Mouse (Mus musculus): ENCODE measurements at regions not wholly inside any gene's neighbourhood (a gene's known extent, or its start where the extent isn't known, plus 50 kb on each side); places are given as distances from the start of the nearest gene placed in this dataset.
A peak's percentile ranks its signal among the peaks of the same experiment; 100 is the strongest.

- no peak for DNase-seq
Observed at GRCm38 (mm10) chr6:148539207-148539960, 95.2 kb upstream of the Tmtc1 start.

GRCm38 (mm10) chr6:148534364-148534763 lies 90.2 kb upstream of the Tmtc1 start:
- peak; percentile 3 for DNase-seq

GRCm38 (mm10) chr6:148531068-148531467 lies 86.9 kb upstream of the Tmtc1 start:
- no peak for DNase-seq

GRCm38 (mm10) chr6:148528611-148529010 lies 84.4 kb upstream of the Tmtc1 start:
- no peak for DNase-seq

- DNase-seq = no peak
Observed at GRCm38 (mm10) chr6:148522893-148523292, 78.7 kb upstream of the Tmtc1 start.

- no peak for DNase-seq
Observed at GRCm38 (mm10) chr6:148517536-148518245, 73.5 kb upstream of the Tmtc1 start.

- no peak for DNase-seq
Observed at GRCm38 (mm10) chr6:148516654-148517053, 72.5 kb upstream of the Tmtc1 start.

GRCm38 (mm10) chr6:148515105-148515504 lies 70.9 kb upstream of the Tmtc1 start:
- DNase-seq = no peak

GRCm38 (mm10) chr6:148514645-148515044 lies 70.5 kb upstream of the Tmtc1 start:
- DNase-seq = no peak

GRCm38 (mm10) chr6:148514124-148514523 lies 69.9 kb upstream of the Tmtc1 start:
- DNase-seq = no peak

GRCm38 (mm10) chr6:148513134-148513533 lies 68.9 kb upstream of the Tmtc1 start:
- DNase-seq = no peak

GRCm38 (mm10) chr6:148505325-148505724 lies 61.1 kb upstream of the Tmtc1 start:
- no peak for DNase-seq

GRCm38 (mm10) chr6:148500251-148501179 lies 56.3 kb upstream of the Tmtc1 start:
- no peak for DNase-seq
